Mouse (Mus musculus) forebrain, embryonic 14.5 days (tissue): Measurements from ENCODE around the gene Kcnip1. TPM values are rescaled to one million over a fixed set of nuclear protein-coding genes. Genes with fewer than 3 reads are reported as not detected.

Experiments
- ATAC-seq: fragments of 200-750 bp; cut with Nextera tagmentation; 2 replicates; pipeline ENCODE4 v1.8.0; 2017; ENCODE audit warnings: mild to moderate bottlenecking, moderate library complexity
- DNase-seq: peaks from one replicate; pipeline ENCODE4 v3.0.0-alpha.2; 2015; ENCODE audit warnings: low spot score
- H3K27ac ChIP-seq: fragments of 300-500 bp; sonication (generic); 2 replicates; pipeline ENCODE4 v1.5.1; 2014; ENCODE audit warnings: low read depth, mild to moderate bottlenecking, control low read depth, low read length, moderate library complexity
- H3K27me3 ChIP-seq: fragments of 300-500 bp; sonication (generic); replicated peaks from 2 replicates; pipeline ENCODE4 v1.6.1; 2014; ENCODE audit warnings: low read length, control low read depth, mixed read lengths; ENCODE audit not compliant: control insufficient read depth, insufficient read depth
- H3K36me3 ChIP-seq: fragments of 300-500 bp; sonication (generic); 2 replicates; pipeline ENCODE4 v1.6.1; 2014; ENCODE audit warnings: low read length, control low read depth; ENCODE audit not compliant: control insufficient read depth, insufficient read depth
- H3K4me1 ChIP-seq: fragments of 300-500 bp; sonication (generic); 2 replicates; pipeline ENCODE4 v1.6.1; 2014; ENCODE audit warnings: antibody characterized with exemption, low read length, control low read depth; ENCODE audit not compliant: control insufficient read depth, insufficient read depth
- H3K4me2 ChIP-seq: fragments of 300-500 bp; sonication (generic); 2 replicates; pipeline ENCODE4 v1.6.1; 2014; ENCODE audit warnings: mild to moderate bottlenecking, control low read depth, low read length
- H3K4me3 ChIP-seq: fragments of 300-500 bp; sonication (generic); 2 replicates; pipeline ENCODE4 v1.5.1; 2014; ENCODE audit warnings: low read depth, low read length, control low read depth
- H3K9ac ChIP-seq: fragments of 300-500 bp; sonication (generic); 2 replicates; pipeline ENCODE4 v1.6.1; 2014; ENCODE audit warnings: mild to moderate bottlenecking, low read length, control low read depth, moderate library complexity
- H3K9me3 ChIP-seq: fragments of 300-500 bp; sonication (generic); replicated peaks from 2 replicates; pipeline ENCODE4 v1.6.1; 2016; ENCODE audit warnings: low read length, control low read depth, mixed read lengths; ENCODE audit not compliant: control insufficient read depth
- WGBS: fragments of 180-500 bp; shearing (Covaris S2); extraction: QIAGEN DNeasy Blood & Tissue Kit; methylation state at CpG from one replicate; pipeline ENCODE4 v1.1.7; 2014; 5-methylcytosine and 5-hydroxymethylcytosine counted together
- polyA plus RNA-seq: library from polyadenylated mRNA; unstranded; fragments of >200 nt; fragmentation: Nextera tagmentation; extraction: Ambion mirVana; gene quantifications from 2 replicates; pipeline ENCODE4 v1.2.1, GENCODE M21; 2014

The Kcnip1 gene
- polyA plus RNA-seq, 1 experiment from 2014 or later = 55.7 TPM

DNA sequence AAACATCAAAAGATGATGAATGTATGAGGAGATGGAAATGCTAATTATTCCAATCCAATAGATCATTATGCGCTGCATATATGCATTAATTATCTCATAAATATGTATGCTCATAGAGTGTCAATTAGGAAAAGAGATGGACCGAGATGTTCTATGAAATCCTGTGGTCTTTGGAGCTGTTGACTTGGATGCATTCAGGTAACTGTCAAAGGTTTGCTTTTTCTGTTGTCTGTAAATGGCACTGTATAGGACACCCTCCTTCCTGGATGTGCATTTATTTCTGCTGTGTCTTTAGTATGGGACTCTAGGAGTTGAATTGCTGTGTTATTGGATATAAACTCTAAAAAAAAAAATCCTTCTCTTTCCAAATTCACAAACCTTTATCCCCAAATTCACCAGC is 220.9 kb downstream of the Kcnip1 start:
- H3K4me2 ChIP-seq = no peak overlapping the region
- H3K9me3 ChIP-seq = no peaks in the 10 kb centered on the region
- H3K9ac ChIP-seq = no peak overlapping the region
- no peaks in the 10 kb centered on the region for H3K36me3 ChIP-seq
- peak overlapping the region; percentile 35 for H3K27ac ChIP-seq
- H3K27me3 ChIP-seq = no peaks in the 10 kb centered on the region
- ATAC-seq (peak; percentile 35), DNase-seq (no peak)
- WGBS = 55% methylated on average over 2 of the region's 2 CpGs
- H3K4me3 ChIP-seq = no peak overlapping the region
- H3K4me1 ChIP-seq = peaks cover 24% of the 10 kb centered on the region

DNA sequence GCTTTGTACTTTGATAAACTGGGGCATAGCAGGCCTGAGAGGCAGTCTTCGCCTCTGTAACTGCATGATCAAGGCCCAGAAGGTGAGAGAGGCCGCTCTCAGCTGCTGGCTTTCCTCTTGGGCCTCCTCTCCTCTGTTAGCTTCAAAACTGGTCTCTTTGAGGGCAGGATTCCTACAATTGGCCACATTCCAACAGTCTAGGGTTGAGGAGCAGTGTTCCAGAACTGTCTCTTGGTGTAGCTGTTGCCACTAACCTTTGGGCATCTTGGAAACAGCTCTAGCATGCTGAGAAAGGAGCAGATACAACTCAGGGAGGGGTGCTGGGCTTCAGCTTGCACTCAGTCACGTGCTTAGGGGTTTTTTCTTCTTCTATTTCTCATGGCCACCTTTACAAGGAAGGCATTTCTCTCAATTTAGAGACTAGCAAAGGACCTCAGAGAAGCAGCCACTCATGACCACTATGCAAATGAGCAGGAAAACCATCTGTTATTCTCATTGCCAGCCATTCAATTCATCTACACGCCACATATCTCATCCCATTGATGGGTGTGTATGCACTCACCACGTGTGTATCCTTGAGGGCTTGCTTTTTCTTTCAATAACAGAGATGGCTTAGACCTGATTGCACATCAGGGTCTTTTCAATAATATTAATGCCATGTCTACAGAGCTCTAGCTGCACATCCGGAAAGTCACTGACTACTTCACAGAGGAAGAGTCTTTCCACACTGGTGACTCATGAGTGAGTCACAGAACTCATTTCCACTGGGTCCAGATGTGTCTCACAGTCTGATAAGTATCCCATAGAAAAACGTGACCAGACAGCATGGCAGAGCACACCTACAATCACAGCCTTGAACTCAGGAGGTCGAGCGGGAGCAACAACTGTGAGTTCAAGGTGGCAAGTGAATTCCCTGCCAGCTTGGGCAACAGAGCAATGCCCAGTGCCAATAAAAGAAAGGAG is 225.7 kb downstream of the Kcnip1 start:
- Histone ChIP-seq H3K9ac (no peak overlapping the region), H3K9me3 (no peaks in the 10 kb centered on the region), H3K27ac (no peak overlapping the region), H3K4me1 (peaks cover 21% of the 10 kb centered on the region), H3K4me3 (no peak overlapping the region), H3K4me2 (no peak overlapping the region), H3K36me3 (no peaks in the 10 kb centered on the region), H3K27me3 (no peaks in the 10 kb centered on the region)
- DNase-seq = no peak
- peak; percentile 38; the same call in 1 of the 2 replicates for ATAC-seq
- 79% methylated on average over 9 of the region's 9 CpGs for WGBS

DNA sequence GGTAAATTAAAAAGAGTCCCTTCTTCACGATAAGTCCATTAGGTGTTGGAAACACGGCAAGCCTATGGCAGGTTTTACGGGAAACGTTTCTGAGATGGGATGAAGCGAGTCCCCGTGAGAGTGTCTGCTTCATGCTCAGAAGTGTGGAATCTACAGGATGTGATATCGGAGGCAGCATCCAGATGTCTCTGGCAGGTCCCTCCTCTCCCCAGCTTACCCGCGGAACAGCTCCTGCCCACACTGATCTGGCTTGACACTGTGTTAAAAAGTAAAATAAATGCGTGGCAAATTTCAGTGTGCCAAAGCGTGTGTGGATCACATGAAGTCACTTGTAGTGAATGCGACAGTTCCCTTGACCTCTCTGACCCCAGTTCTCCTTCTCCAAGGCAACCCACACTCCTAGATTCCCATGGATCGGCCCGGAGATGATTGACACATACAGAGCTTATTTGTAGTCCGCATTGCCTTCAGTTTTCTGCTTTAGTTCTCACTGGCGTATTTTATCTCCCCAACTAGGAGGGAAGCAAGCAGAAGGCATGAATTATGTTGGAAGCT is 231.7 kb downstream of the Kcnip1 start:
- H3K4me2 ChIP-seq = no peak overlapping the region
- ATAC-seq (no peak), DNase-seq (no peak)
- no peak overlapping the region for H3K9ac ChIP-seq
- H3K27me3 ChIP-seq = no peaks in the 10 kb centered on the region
- H3K4me1 ChIP-seq = peaks cover 6% of the 10 kb centered on the region; the same call in 1 of the 2 replicates
- H3K9me3 ChIP-seq = no peaks in the 10 kb centered on the region
- H3K36me3 ChIP-seq = no peaks in the 10 kb centered on the region
- WGBS = 81% methylated on average over 16 of the region's 16 CpGs
- no peak overlapping the region for H3K27ac ChIP-seq
- no peak overlapping the region for H3K4me3 ChIP-seq

DNA sequence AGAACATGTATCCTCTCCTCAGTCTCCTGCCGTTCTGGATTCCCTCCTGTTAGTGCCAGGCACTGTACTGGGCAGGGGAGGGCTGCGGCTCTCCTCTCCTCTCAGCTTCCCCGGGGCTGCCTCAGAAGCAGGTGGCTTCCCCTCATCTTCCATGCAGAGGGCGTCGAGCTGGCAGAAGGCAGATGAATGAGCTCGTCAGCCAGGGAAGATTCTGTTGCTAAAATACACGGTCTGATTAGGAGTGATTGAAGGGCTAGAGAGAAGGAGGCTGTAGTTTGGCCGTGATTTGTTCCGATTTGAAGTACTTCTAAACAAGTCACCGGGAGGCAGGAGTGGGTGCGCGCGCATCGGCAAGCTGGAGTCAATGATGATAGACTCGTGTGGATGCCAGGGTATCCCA is 236.3 kb downstream of the Kcnip1 start:
- H3K4me2 ChIP-seq = no peak overlapping the region
- no peak overlapping the region for H3K27ac ChIP-seq
- WGBS = 45% methylated on average over 15 of the region's 15 CpGs
- ATAC-seq (peak; percentile 83), DNase-seq (peak; percentile 77)
- no peaks in the 10 kb centered on the region for H3K9me3 ChIP-seq
- H3K4me3 ChIP-seq = no peak overlapping the region
- no peaks in the 10 kb centered on the region for H3K36me3 ChIP-seq
- H3K4me1 ChIP-seq = peaks cover 8% of the 10 kb centered on the region
- H3K27me3 ChIP-seq = no peaks in the 10 kb centered on the region
- H3K9ac ChIP-seq = no peak overlapping the region

DNA sequence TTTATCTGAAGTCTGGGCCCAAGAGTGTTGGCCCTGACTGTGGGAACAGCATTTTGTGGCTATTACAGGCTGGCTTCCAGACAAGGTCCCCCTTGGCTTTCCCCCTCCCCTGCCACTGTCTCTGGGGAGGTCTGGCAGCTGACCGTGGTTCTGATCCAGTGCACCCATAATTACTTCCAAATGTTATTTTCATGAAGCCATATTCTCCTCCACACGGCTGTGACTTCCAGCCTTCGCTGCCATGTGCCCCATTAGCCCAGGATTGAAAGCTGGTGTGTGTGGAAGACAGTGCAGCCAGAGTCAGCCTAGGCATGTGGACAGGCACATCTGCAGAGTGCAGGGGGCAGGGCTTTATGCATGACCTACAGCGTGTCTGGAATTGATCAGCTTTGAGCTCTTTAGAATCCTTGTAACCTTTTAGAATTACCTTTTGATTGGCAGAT is 240.5 kb downstream of the Kcnip1 start:
- Histone ChIP-seq H3K36me3 (no peaks in the 10 kb centered on the region), H3K9me3 (no peaks in the 10 kb centered on the region), H3K4me2 (no peak overlapping the region), H3K27ac (no peak overlapping the region), H3K27me3 (no peaks in the 10 kb centered on the region), H3K4me3 (no peak overlapping the region), H3K9ac (no peak overlapping the region), H3K4me1 (peaks cover 7% of the 10 kb centered on the region)
- ATAC-seq (no peak), DNase-seq (no peak)
- WGBS = 64% methylated on average over 4 of the region's 4 CpGs

DNA sequence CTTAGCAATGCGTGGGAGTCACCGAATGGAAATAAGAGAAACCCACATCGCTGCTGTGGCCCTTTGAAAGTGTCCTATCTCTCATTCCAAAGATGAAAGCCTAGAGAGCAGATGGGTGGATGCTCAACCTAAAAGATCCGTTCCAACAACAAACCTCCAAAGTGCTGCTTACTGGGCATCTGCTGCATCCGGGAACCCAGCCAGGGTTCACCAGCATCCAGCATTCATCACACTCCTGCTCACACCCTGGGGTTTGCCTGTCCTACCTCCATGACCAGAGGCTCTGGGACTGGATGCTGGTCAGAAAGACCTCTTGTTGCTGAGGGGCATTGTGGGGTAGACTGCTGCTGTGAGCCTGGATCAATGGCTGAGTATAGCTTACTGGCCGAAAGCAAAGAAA is 241.4 kb downstream of the Kcnip1 start:
- Histone ChIP-seq H3K27ac (no peak overlapping the region), H3K4me1 (peaks cover 2% of the 10 kb centered on the region; the same call in 1 of the 2 replicates), H3K9ac (no peak overlapping the region), H3K4me2 (no peak overlapping the region), H3K27me3 (no peaks in the 10 kb centered on the region), H3K36me3 (no peaks in the 10 kb centered on the region), H3K9me3 (no peaks in the 10 kb centered on the region), H3K4me3 (no peak overlapping the region)
- no peak for DNase-seq
- 78% methylated on average over 6 of the region's 6 CpGs for WGBS
- ATAC-seq = no peak

DNA sequence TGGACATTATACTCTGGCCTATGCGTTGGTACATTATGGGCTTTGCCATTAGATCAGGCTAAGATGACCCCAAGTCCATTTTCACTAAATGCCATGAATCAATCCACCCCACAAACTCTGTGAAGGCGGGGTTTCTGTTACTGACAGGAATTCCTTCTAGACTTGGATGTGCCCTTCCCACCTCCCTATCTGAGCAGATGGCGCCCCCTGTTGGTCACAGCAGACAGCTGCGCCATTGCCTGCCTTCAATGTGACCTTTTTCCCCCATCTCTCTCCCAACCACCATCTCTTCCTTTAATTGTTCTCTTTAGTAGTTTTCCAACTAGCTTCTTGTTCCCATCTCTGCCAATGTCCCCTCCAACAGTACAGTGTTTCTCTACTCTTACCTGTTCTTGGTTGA is 243.0 kb downstream of the Kcnip1 start:
- H3K4me3 ChIP-seq = no peak overlapping the region
- 81% methylated on average over 4 of the region's 4 CpGs for WGBS
- DNase-seq = no peak

DNA sequence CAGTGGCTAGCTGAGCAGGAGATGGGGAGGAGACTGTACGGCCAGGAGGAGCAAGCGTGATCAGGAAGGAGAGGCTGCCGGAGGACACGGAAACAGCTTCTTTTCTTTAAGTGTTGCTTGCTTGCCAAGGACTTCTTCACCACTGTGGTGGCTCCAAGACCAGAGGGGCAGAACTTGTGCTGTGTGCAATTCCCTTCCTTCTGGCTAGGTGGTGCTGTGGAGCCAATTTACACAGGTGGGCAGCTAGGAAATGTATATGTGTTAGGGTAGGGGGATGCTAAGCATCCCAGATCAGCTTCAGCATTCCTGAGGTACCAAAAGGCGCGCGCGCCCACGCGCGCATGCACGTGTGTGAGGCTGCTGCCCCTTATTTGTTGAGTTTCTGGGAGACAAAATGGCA is 243.5 kb downstream of the Kcnip1 start:
- no peaks in the 10 kb centered on the region for H3K27me3 ChIP-seq
- H3K4me1 ChIP-seq = peaks cover 2% of the 10 kb centered on the region; the same call in 1 of the 2 replicates
- no peaks in the 10 kb centered on the region for H3K9me3 ChIP-seq
- H3K4me3 ChIP-seq = no peak overlapping the region
- H3K27ac ChIP-seq = no peak overlapping the region
- H3K36me3 ChIP-seq = no peaks in the 10 kb centered on the region
- ATAC-seq = no peak
- no peak overlapping the region for H3K4me2 ChIP-seq
- WGBS = 99% methylated on average over 12 of the region's 12 CpGs
- no peak for DNase-seq
- no peak overlapping the region for H3K9ac ChIP-seq

More for the DNA sequence above, 243.0 kb downstream of the Kcnip1 start:
- Histone ChIP-seq H3K9ac (no peak overlapping the region), H3K27ac (no peak overlapping the region), H3K27me3 (no peaks in the 10 kb centered on the region), H3K4me1 (peaks cover 2% of the 10 kb centered on the region; the same call in 1 of the 2 replicates), H3K4me2 (no peak overlapping the region), H3K36me3 (no peaks in the 10 kb centered on the region), H3K9me3 (no peaks in the 10 kb centered on the region)
- no peak for ATAC-seq

DNA sequence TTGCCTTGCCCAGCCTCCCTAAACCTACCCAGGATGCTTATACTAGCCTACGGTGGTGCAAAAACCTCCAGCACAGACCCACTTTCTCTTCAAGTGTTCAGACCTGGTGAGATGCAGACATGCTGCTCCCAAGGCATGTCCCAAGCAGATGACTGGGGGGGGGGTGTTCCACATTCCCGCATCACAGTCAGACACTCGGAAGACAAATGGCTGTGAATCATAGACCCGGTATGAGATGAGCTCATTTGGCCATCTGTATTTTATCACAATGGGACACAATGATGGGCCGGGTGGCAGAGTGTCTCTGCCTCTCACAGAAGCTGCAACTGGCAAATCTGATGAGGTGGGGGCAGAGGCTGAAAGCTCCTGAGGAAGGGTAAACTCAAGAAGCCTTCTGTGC is 244.2 kb downstream of the Kcnip1 start:
- H3K9ac ChIP-seq = no peak overlapping the region
- H3K4me2 ChIP-seq = no peak overlapping the region
- H3K36me3 ChIP-seq = no peaks in the 10 kb centered on the region
- 85% methylated on average over 5 of the region's 5 CpGs for WGBS
- H3K4me3 ChIP-seq = no peak overlapping the region
- no peak overlapping the region for H3K27ac ChIP-seq
- no peaks in the 10 kb centered on the region for H3K9me3 ChIP-seq
- peaks cover 2% of the 10 kb centered on the region; the same call in 1 of the 2 replicates for H3K4me1 ChIP-seq
- ATAC-seq (no peak), DNase-seq (no peak)
- no peaks in the 10 kb centered on the region for H3K27me3 ChIP-seq
